Comparison of ENCODE assay signal across 8 mouse cellular contexts in genomic region chr12:8496679-8497313, GRCm38 (mm10). TPM values are rescaled to one million over a fixed set of nuclear protein-coding genes. Genes with fewer than 3 reads are reported as not detected.
DNase-seq lines count a peak whose midpoint lies in the region; ATAC-seq and TF ChIP-seq lines count a peak whose summit lies in the region.

No protein-coding gene starts in this region.

- TF ChIP-seq CTCF in heart, postnatal 0 days (IDR thresholded peaks at IDR 0.05; ENCODE audit: low read depth): no peak

- in situ Hi-C loops in ES-E14 (cut with MboI; ENCODE audit: low sequenced_read_pairs in 2 of 2, unreplicated experiment in 2 of 2): no loop called here

- no peaks in the 10 kb centered on the region for H3K27me3 ChIP-seq in heart, embryonic 11.5 days (ENCODE audit: control insufficient read depth, insufficient read depth, low read length)
- H3K27me3 ChIP-seq in heart, postnatal 0 days (ENCODE audit: control insufficient read depth, insufficient read depth, low read length): no peaks in the 10 kb centered on the region
- no peaks in the 10 kb centered on the region for H3K27me3 ChIP-seq in midbrain, embryonic 10.5 days (ENCODE audit: low read depth, poor library complexity, severe bottlenecking)

- peak overlapping the region; percentile 15; the same call in 1 of the 2 replicates for H3K27ac ChIP-seq in heart, embryonic 11.5 days (ENCODE audit: low read depth, low read length)
- no peak overlapping the region for H3K27ac ChIP-seq in ES-E14 (ENCODE audit: insufficient read depth, low read depth, low read length, poor library complexity, severe bottlenecking)
- H3K27ac ChIP-seq in heart, postnatal 0 days (ENCODE audit: low read depth): peak overlapping the region; percentile 100
- no peak overlapping the region; the same call in 1 of the 2 replicates for H3K27ac ChIP-seq in midbrain, embryonic 10.5 days (replicated peaks)

- intact Hi-C loops in heart, postnatal 10 days (cut with DNase I): loop anchor here (1.0 kb wide), 1 partner anchor 52 kb away; no protein-coding TSS in a partner anchor

- H3K4me3 ChIP-seq in heart, embryonic 11.5 days (ENCODE audit: low read depth, low read length): peak overlapping the region; percentile 91; the same call in 1 of the 2 replicates
- no peak overlapping the region for H3K4me3 ChIP-seq in ES-E14 (ENCODE audit: insufficient read depth in 1 of 2, low read depth in 1 of 2, low read length in 2 of 2, poor library complexity in 1 of 2, severe bottlenecking in 1 of 2)
- H3K4me3 ChIP-seq in heart, postnatal 0 days (ENCODE audit: low read depth, low read length): peak overlapping the region; percentile 83
- H3K4me3 ChIP-seq in midbrain, embryonic 10.5 days: peak overlapping the region; percentile 79

- no peak for TF ChIP-seq EP300 in heart, postnatal 0 days (IDR thresholded peaks at IDR 0.05; ENCODE audit: low read depth)

- no peak for DNase-seq in heart, postnatal 10 days
- no peak for DNase-seq in ES-E14 (ENCODE audit: low read depth, low spot score)
- no peak for DNase-seq in heart, postnatal 0 days (ENCODE audit: low spot score)
- DNase-seq in midbrain, embryonic 10.5 days (ENCODE audit: low spot score): no peak
- DNase-seq in ovary, postnatal 36 days (ENCODE audit: low spot score): no peak
- DNase-seq in urinary bladder, adult 2 months (ENCODE audit: low spot score): no peak
- DNase-seq in ovary, adult 18-20 months (ENCODE audit: low spot score): no peak

- H3K9ac ChIP-seq in heart, embryonic 11.5 days (ENCODE audit: low read depth, low read length): no peak overlapping the region
- no peak overlapping the region for H3K9ac ChIP-seq in ES-E14 (ENCODE audit: insufficient read depth, low read depth, low read length, poor library complexity, severe bottlenecking)
- H3K9ac ChIP-seq in heart, postnatal 0 days (replicated peaks; ENCODE audit: low read depth, low read length): peak overlapping the region; percentile 97; the same call in 1 of the 2 replicates

- 38% methylated on average over 2 of the region's 2 CpGs for WGBS in heart, embryonic 11.5 days (ENCODE audit: insufficient replicate concordance)
- 43% methylated on average over 2 of the region's 2 CpGs for WGBS in heart, postnatal 0 days
- 34% methylated on average over 2 of the region's 2 CpGs for WGBS in midbrain, embryonic 10.5 days

- H3K9me3 ChIP-seq in heart, embryonic 11.5 days (replicated peaks; ENCODE audit: control insufficient read depth, low read length): no peaks in the 10 kb centered on the region
- H3K9me3 ChIP-seq in ES-E14 (ENCODE audit: control insufficient read depth, insufficient read depth, low read depth, low read length): no peaks in the 10 kb centered on the region
- no peaks in the 10 kb centered on the region for H3K9me3 ChIP-seq in heart, postnatal 0 days (replicated peaks; ENCODE audit: control insufficient read depth, low read length)
- H3K9me3 ChIP-seq in midbrain, embryonic 10.5 days (replicated peaks): no peaks in the 10 kb centered on the region

- ATAC-seq in heart, embryonic 11.5 days (replicated peaks; ENCODE audit: insufficient number of reproducible peaks, low FRiP score, low TSS enrichment): no peak
- ATAC-seq in heart, postnatal 0 days (ENCODE audit: insufficient read depth, low read depth): no peak

- peaks cover 23% of the 10 kb centered on the region for H3K4me1 ChIP-seq in heart, embryonic 11.5 days (ENCODE audit: control insufficient read depth, insufficient read depth, low read length)
- peaks cover 0 to 14% of the 10 kb centered on the region in 2 experiments; a peak in 2 of 4 replicates for H3K4me1 ChIP-seq in ES-E14 (ENCODE audit: control insufficient read depth in 2 of 2, insufficient read depth in 2 of 2, low read length in 2 of 2, poor library complexity in 1 of 2)
- H3K4me1 ChIP-seq in heart, postnatal 0 days (ENCODE audit: control insufficient read depth, insufficient read depth): peaks cover 17% of the 10 kb centered on the region; the same call in 1 of the 2 replicates
- H3K4me1 ChIP-seq in midbrain, embryonic 10.5 days: peaks cover 53% of the 10 kb centered on the region

- no peaks in the 10 kb centered on the region for H3K36me3 ChIP-seq in heart, embryonic 11.5 days (ENCODE audit: control insufficient read depth, insufficient read depth, low read length)
- H3K36me3 ChIP-seq in ES-E14 (ENCODE audit: control insufficient read depth, insufficient read depth, low read length, poor library complexity, severe bottlenecking): no peaks in the 10 kb centered on the region
- no peaks in the 10 kb centered on the region for H3K36me3 ChIP-seq in heart, postnatal 0 days (replicated peaks; ENCODE audit: control insufficient read depth, insufficient read depth, low read length)
- no peaks in the 10 kb centered on the region for H3K36me3 ChIP-seq in midbrain, embryonic 10.5 days

- H3K4me2 ChIP-seq in heart, embryonic 11.5 days: peak overlapping the region; percentile 78
- H3K4me2 ChIP-seq in heart, postnatal 0 days (ENCODE audit: low read depth, low read length): peak overlapping the region; percentile 90

TF ChIP-seq in ES-E14, 5 proteins besides CTCF, POLR2A, EP300 and RAD21:
- TF ChIP-seq ZNF384 (IDR thresholded peaks at IDR 0.05; ENCODE audit: low read depth, low read length) (peak; percentile 58; the same call in 1 of the 2 replicates), CHD2 (IDR thresholded peaks at IDR 0.05; ENCODE audit: low read depth, low read length) (no peak)

RNA-seq across cellular contexts. Expression of gene Rhob, which starts 3.0 kb away (rescaled TPM):
- 54.8 and 57.2 TPM in 2 replicates for polyA plus RNA-seq in heart, embryonic 11.5 days (2014; fragmentation: Nextera tagmentation; extraction: Ambion mirVana)
- 100 to 1,000 TPM; 167 to 177 TPM for total RNA-seq in heart, postnatal 10 days (2021)
- total RNA-seq in ES-E14 (2012; rRNA removed): 29.4 and 43.6 TPM in 2 replicates
- 202 and 228 TPM in 2 replicates for total RNA-seq in heart, postnatal 0 days (2014; rRNA removed; ENCODE audit: low replicate concordance)
- polyA plus RNA-seq in heart, postnatal 0 days (2015; fragmentation: Nextera tagmentation; extraction: Ambion mirVana): 31.4 and 34.2 TPM in 2 replicates
- 30.0 and 30.1 TPM in 2 replicates for polyA plus RNA-seq in midbrain, embryonic 10.5 days (2016; fragmentation: Nextera tagmentation; extraction: Ambion mirVana)
- 189 and 223 TPM in 2 replicates for polyA plus RNA-seq in urinary bladder, adult 2 months (2012; rRNA removed)

Comparison
In these comparisons a context has a peak if more than half of its experiments do, and no peak if none do; other contexts are left out.
1. H3K27ac ChIP-seq: peak in heart, embryonic 11.5 days (single experiment) and heart, postnatal 0 days (single experiment); none in ES-E14 (single experiment) and midbrain, embryonic 10.5 days (single experiment).
2. H3K4me3 ChIP-seq: peak in heart, embryonic 11.5 days (single experiment), heart, postnatal 0 days (single experiment) and midbrain, embryonic 10.5 days (single experiment); none in ES-E14 (0 of 2).